Mouse (Mus musculus): ENCODE data around the gene Cyb5b. TPM values are rescaled to one million over a fixed set of nuclear protein-coding genes. Genes with fewer than 3 reads are reported as not detected.

The Cyb5b gene
- polyA plus RNA-seq, 1 experiment from 2014 or later, result 165 TPM

DNA sequence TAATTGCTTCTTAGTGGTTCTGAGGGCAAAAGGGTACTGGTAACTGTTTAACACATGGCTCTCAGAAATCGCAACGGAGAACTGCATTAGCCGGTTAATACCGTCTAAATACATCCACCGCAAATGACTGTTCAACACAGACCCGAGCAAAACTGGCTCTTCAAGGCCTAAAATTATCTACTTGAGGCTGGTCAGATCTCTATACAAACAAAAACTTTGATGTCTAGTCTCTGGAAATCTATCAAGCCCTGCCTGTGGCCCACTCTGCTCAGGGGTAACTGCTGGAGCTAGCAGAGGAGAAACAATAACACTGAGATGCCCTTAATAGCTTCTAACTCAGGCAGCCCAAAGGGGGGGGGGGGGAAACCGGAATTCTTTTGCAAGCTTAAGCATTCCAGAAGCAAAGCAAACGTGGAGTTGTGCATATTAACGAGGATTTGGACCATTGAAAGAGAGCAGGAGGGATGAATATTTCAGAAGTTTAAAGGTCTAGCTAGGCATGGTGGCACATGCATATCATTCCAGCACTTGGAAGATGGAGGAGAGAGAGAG, 27.3 kb upstream of the Cyb5b start:
- no peak for ATAC-seq (ENCODE audit: insufficient read depth, low FRiP score, low TSS enrichment)
- H3K36me3 ChIP-seq (ENCODE audit: control insufficient read depth, insufficient read depth, low read length), result no peaks in the 10 kb centered on the region
- peak; percentile 43 for DNase-seq (ENCODE audit: low spot score)
- 0 out of 2 replicates have a peak, but pooled peaks cover 5% of the 10 kb centered on the region for H3K4me1 ChIP-seq (ENCODE audit: control insufficient read depth, insufficient read depth, low read length)
- H3K4me3 ChIP-seq (ENCODE audit: low read depth, low read length), result no peak overlapping the region
- no peaks in the 10 kb centered on the region for H3K9me3 ChIP-seq (ENCODE audit: control insufficient read depth, low read length)
- no peak overlapping the region for H3K4me2 ChIP-seq (ENCODE audit: low read depth)
- H3K27me3 ChIP-seq (ENCODE audit: control insufficient read depth, insufficient read depth, low read length), result no peaks in the 10 kb centered on the region
- H3K27ac ChIP-seq (ENCODE audit: low read depth, low read length), result no peak overlapping the region
- WGBS, result 20% methylated on average over 9 of the region's 9 CpGs
- H3K9ac ChIP-seq (ENCODE audit: low read length), result no peak overlapping the region

DNA sequence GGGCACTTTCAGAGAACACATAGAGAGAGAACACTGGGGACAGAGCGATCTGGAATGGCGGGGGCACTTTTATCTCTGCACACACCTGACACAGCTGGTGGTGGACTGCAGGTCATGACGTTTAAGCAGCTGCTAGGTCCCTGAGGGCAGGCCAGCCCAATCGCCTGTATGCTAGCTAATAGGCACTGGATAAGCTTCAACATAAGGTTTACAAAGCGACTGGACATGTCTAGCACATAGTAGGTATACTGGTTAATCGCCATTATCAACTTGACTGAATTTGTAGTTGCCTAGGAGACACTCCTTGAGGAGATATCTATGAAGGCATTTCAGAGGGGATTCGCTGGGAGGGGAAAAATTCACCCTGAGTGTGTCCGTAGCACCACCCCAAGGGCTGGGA, 26.1 kb upstream of the Cyb5b start:
- no peak overlapping the region for H3K9ac ChIP-seq (ENCODE audit: low read length)
- no peak for ATAC-seq (ENCODE audit: insufficient read depth, low FRiP score, low TSS enrichment)

DNA sequence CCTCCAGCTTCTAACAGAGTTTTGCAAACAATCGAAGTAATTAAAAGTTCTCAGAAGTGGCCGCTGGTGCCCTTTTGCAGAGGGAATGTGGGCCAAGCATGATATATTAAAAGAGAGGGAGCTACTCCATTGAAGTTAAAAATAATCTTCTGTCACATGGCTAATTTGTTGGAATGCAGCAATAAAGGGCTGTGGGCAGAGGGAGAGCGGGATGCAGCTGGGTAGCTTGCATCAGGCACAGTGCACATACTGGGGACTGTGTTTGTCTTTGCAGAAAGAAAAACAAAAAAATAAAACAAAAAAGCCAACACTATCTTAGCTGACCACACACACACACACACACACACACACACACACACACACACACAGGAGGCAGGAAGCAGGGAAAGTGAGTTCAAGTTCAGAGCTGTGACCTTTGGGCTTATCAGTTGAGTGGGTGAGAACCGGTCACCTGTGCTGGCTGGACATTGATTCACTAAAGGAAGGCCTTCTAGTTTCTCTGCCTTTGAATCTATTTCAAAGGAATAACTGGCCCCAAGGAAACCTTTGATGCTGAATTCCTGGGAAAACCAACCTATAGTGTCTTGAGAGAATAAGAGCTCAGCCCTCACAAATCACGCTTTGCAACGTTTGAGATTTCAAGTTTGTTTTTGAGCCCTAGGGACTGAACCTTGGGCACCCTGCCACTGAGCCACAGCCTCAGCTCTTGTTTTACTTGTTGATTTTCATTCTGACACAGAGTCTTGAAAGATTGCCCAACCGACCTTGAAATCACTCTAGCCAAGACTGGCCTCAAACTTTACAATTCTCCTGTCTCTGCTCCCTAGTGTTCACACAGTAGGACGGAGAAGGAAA, 21.0 kb upstream of the Cyb5b start:
- Histone ChIP-seq H3K9ac (ENCODE audit: low read length) (no peak overlapping the region), H3K4me3 (ENCODE audit: low read depth, low read length) (no peak overlapping the region), H3K36me3 (ENCODE audit: control insufficient read depth, insufficient read depth, low read length) (no peaks in the 10 kb centered on the region), H3K4me2 (ENCODE audit: low read depth) (no peak overlapping the region), H3K4me1 (ENCODE audit: control insufficient read depth, insufficient read depth, low read length) (no peaks in the 10 kb centered on the region), H3K27me3 (ENCODE audit: control insufficient read depth, insufficient read depth, low read length) (no peaks in the 10 kb centered on the region), H3K9me3 (ENCODE audit: control insufficient read depth, low read length) (no peaks in the 10 kb centered on the region), H3K27ac (ENCODE audit: low read depth, low read length) (no peak overlapping the region)
- WGBS, result 63% methylated on average over 8 of the region's 8 CpGs
- DNase-seq (ENCODE audit: low spot score), result no peak
- no peak for ATAC-seq (ENCODE audit: insufficient read depth, low FRiP score, low TSS enrichment)

More for the DNA sequence above, 26.1 kb upstream of the Cyb5b start:
- no peak overlapping the region for H3K4me3 ChIP-seq (ENCODE audit: low read depth, low read length)
- 0 out of 2 replicates have a peak, but pooled peaks cover 5% of the 10 kb centered on the region for H3K4me1 ChIP-seq (ENCODE audit: control insufficient read depth, insufficient read depth, low read length)
- no peaks in the 10 kb centered on the region for H3K36me3 ChIP-seq (ENCODE audit: control insufficient read depth, insufficient read depth, low read length)
- no peaks in the 10 kb centered on the region for H3K27me3 ChIP-seq (ENCODE audit: control insufficient read depth, insufficient read depth, low read length)
- 74% methylated on average over 8 of the region's 8 CpGs for WGBS
- no peak overlapping the region for H3K4me2 ChIP-seq (ENCODE audit: low read depth)
- no peaks in the 10 kb centered on the region for H3K9me3 ChIP-seq (ENCODE audit: control insufficient read depth, low read length)
- no peak overlapping the region for H3K27ac ChIP-seq (ENCODE audit: low read depth, low read length)
- DNase-seq (ENCODE audit: low spot score), result no peak

DNA sequence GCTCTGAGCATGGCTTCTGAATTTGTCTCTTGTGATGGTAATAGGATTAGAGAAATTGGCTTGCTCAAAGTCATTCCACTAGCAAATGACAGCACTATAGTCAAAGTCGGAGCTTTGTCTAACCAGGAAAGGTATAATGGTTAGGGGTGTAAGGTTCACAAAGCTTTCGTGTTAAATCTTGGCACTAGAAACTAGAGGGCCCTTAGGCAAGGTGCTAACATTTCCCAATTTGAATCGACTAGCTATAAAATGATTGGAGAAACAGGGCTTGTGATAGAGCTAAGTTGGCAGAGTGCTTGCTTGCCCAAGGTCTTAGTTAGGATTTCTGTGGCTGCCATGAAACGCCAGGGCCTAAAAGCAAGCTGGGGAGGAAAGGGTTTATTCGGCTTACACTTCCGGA, 20.4 kb upstream of the Cyb5b start:
- H3K27me3 ChIP-seq (ENCODE audit: control insufficient read depth, insufficient read depth, low read length), result no peaks in the 10 kb centered on the region
- H3K4me2 ChIP-seq (ENCODE audit: low read depth), result no peak overlapping the region
- no peak for DNase-seq (ENCODE audit: low spot score)
- H3K9me3 ChIP-seq (ENCODE audit: control insufficient read depth, low read length), result no peaks in the 10 kb centered on the region
- no peak overlapping the region for H3K4me3 ChIP-seq (ENCODE audit: low read depth, low read length)
- 86% methylated on average over 6 of the region's 6 CpGs for WGBS
- no peak overlapping the region for H3K27ac ChIP-seq (ENCODE audit: low read depth, low read length)
- no peak for ATAC-seq (ENCODE audit: insufficient read depth, low FRiP score, low TSS enrichment)
- H3K36me3 ChIP-seq (ENCODE audit: control insufficient read depth, insufficient read depth, low read length), result no peaks in the 10 kb centered on the region
- no peak overlapping the region for H3K9ac ChIP-seq (ENCODE audit: low read length)
- H3K4me1 ChIP-seq (ENCODE audit: control insufficient read depth, insufficient read depth, low read length), result no peaks in the 10 kb centered on the region

DNA sequence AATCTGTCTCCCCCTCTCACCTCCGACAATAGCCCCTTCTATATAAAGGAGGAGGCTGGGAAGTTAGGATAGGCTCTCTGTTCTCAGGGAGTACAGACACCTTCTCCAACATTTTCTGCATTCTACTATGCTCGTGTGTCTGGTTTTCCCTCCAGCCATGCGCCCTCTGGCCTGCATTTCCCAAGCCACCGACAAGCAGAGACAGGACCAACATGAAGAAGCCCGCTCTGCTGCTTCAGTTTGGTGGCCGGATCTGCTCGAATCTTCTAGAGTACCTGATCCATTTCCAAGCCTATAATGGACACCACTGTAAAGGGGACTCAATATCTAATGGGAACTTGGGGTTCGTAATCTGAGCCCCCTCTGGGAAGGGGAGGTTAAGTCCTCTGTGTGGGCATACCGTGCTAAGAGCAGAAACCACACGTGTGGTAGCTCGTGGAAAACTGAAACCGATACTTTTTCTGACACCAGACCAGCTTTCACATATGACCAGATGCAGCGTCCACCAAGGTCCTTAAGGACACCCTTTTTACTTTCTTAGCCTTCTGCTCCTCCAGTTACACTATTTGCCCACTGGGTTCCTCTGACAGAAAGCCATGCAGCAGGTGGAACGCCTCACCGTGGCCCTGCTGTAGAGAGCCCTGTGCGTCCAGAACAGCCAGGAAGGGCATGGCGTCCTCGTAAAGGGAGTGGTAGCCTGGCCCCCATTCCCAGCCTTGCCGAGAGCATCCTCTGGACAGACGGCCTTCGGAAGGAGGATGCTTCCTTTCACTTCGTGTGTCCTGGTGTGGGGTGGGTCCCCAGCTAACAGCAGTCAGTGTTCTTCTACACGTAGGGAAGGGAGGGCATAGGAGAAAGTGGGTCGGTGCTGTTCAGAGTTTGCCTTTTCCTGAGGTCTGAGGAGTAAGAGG, 17.6 kb upstream of the Cyb5b start:
- no peak for DNase-seq (ENCODE audit: low spot score)
- Histone ChIP-seq H3K36me3 (ENCODE audit: control insufficient read depth, insufficient read depth, low read length) (no peaks in the 10 kb centered on the region), H3K4me3 (ENCODE audit: low read depth, low read length) (no peak overlapping the region), H3K4me1 (ENCODE audit: control insufficient read depth, insufficient read depth, low read length) (no peaks in the 10 kb centered on the region), H3K4me2 (ENCODE audit: low read depth) (no peak overlapping the region), H3K9me3 (ENCODE audit: control insufficient read depth, low read length) (no peaks in the 10 kb centered on the region), H3K27ac (ENCODE audit: low read depth, low read length) (no peak overlapping the region), H3K9ac (ENCODE audit: low read length) (no peak overlapping the region), H3K27me3 (ENCODE audit: control insufficient read depth, insufficient read depth, low read length) (no peaks in the 10 kb centered on the region)
- ATAC-seq (ENCODE audit: insufficient read depth, low FRiP score, low TSS enrichment), result no peak
- 81% methylated on average over 24 of the region's 24 CpGs for WGBS

DNA sequence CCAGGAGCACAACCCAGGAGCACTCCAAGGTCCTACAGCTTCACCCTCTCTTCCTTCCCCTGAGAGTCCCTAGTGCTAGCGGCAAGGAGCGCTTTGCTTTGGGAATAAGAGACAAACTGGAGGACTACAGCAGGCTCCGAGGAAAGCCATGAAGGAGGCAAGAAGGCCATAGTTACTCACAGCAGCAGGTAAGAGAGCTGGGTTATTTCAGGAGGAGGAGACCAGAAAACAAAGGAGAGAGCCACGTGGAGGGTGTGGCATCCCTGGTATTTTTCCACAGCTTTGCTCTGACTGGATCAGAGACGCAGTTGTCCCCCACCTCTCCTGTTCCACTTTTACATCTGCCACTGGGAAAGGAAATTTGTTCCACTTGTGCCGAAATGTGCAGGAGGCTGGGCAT, 16.6 kb upstream of the Cyb5b start:
- Histone ChIP-seq H3K4me1 (ENCODE audit: control insufficient read depth, insufficient read depth, low read length) (no peaks in the 10 kb centered on the region), H3K27ac (ENCODE audit: low read depth, low read length) (no peak overlapping the region), H3K4me3 (ENCODE audit: low read depth, low read length) (no peak overlapping the region), H3K4me2 (ENCODE audit: low read depth) (no peak overlapping the region), H3K9me3 (ENCODE audit: control insufficient read depth, low read length) (no peaks in the 10 kb centered on the region), H3K9ac (ENCODE audit: low read length) (no peak overlapping the region), H3K36me3 (ENCODE audit: control insufficient read depth, insufficient read depth, low read length) (no peaks in the 10 kb centered on the region), H3K27me3 (ENCODE audit: control insufficient read depth, insufficient read depth, low read length) (no peaks in the 10 kb centered on the region)
- DNase-seq (ENCODE audit: low spot score), result no peak
- ATAC-seq (ENCODE audit: insufficient read depth, low FRiP score, low TSS enrichment), result no peak
- WGBS, result 64% methylated on average over 6 of the region's 6 CpGs

DNA sequence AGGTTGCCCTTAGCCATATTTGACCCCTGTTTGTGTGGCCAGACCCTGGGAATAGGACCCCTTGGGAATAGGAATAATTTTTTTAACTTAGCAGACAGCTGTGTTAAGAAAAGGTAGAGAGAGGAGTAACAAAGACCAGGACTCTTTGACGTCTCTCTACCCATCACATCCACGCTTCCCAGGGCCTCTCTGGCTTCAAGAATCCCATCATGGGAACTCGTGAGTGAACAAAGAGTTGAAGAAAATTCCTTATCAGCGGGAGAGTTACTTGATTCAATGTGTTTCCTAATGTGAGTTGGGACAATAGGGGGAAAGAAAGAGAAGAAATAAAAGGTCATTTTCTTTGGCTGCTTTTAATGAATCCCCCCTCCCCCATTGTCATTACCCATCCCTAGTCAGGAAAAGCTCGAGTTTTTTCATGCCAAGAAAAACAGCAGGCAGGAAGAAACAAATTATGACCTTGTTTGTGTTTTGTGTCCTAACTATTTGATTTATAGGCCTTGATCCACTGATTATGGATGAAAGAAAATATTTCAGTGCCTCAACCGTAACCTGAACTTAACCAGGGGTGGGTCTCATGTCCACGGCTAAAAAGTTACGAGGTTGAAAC, 14.3 kb upstream of the Cyb5b start:
- H3K9me3 ChIP-seq (ENCODE audit: control insufficient read depth, low read length), result no peaks in the 10 kb centered on the region
- H3K4me3 ChIP-seq (ENCODE audit: low read depth, low read length), result no peak overlapping the region
- H3K4me2 ChIP-seq (ENCODE audit: low read depth), result no peak overlapping the region
- WGBS, result 24% methylated on average over 8 of the region's 8 CpGs
- H3K36me3 ChIP-seq (ENCODE audit: control insufficient read depth, insufficient read depth, low read length), result no peaks in the 10 kb centered on the region
- no peak overlapping the region for H3K9ac ChIP-seq (ENCODE audit: low read length)
- no peaks in the 10 kb centered on the region for H3K27me3 ChIP-seq (ENCODE audit: control insufficient read depth, insufficient read depth, low read length)
- H3K27ac ChIP-seq (ENCODE audit: low read depth, low read length), result no peak overlapping the region
- ATAC-seq (ENCODE audit: insufficient read depth, low FRiP score, low TSS enrichment) (no peak), DNase-seq (ENCODE audit: low spot score) (no peak)
- no peaks in the 10 kb centered on the region for H3K4me1 ChIP-seq (ENCODE audit: control insufficient read depth, insufficient read depth, low read length)

DNA sequence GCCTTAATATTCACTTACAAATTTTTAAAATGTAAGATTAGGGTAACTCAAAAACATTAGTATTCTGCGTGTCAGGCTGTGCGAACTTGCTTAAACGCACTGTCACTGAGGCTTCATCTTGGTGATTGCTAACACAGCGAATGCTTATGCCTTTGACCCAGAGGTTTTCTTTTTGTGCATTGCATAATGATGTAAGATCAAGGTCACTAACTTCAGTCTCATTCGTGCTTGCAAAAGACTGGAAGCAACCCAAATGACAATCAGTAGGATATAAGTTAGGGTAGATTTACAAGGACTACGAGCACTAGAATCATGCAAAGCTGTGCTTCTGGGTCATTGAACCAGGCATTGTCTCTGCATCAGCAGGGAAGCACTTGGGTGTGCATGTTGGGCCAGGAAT, 12.8 kb upstream of the Cyb5b start:
- no peaks in the 10 kb centered on the region for H3K9me3 ChIP-seq (ENCODE audit: control insufficient read depth, low read length)
- H3K4me1 ChIP-seq (ENCODE audit: control insufficient read depth, insufficient read depth, low read length), result no peaks in the 10 kb centered on the region
- no peak overlapping the region for H3K4me3 ChIP-seq (ENCODE audit: low read depth, low read length)
- DNase-seq (ENCODE audit: low spot score) (no peak), ATAC-seq (ENCODE audit: insufficient read depth, low FRiP score, low TSS enrichment) (no peak)
- H3K27ac ChIP-seq (ENCODE audit: low read depth, low read length), result no peak overlapping the region
- H3K9ac ChIP-seq (ENCODE audit: low read length), result no peak overlapping the region
- H3K27me3 ChIP-seq (ENCODE audit: control insufficient read depth, insufficient read depth, low read length), result no peaks in the 10 kb centered on the region
- no peak overlapping the region for H3K4me2 ChIP-seq (ENCODE audit: low read depth)
- H3K36me3 ChIP-seq (ENCODE audit: control insufficient read depth, insufficient read depth, low read length), result no peaks in the 10 kb centered on the region
- whole genome bisulfite sequencing, result 76% methylated on average over 6 of the region's 6 CpGs

All from neural tube, embryonic 11.5 days (tissue).